Mouse (Mus musculus): ENCODE measurements at regions not wholly inside any gene's neighbourhood (a gene's known extent, or its start where the extent isn't known, plus 50 kb on each side); places are given as distances from the start of the nearest gene placed in this dataset.
A peak's percentile ranks its signal among the peaks of the same experiment; 100 is the strongest.
"Not testable (repeated sequence)": the region's sequence is repeated elsewhere in the genome, so short reads cannot be mapped to it uniquely, and the experiment has no call there.

DNA sequence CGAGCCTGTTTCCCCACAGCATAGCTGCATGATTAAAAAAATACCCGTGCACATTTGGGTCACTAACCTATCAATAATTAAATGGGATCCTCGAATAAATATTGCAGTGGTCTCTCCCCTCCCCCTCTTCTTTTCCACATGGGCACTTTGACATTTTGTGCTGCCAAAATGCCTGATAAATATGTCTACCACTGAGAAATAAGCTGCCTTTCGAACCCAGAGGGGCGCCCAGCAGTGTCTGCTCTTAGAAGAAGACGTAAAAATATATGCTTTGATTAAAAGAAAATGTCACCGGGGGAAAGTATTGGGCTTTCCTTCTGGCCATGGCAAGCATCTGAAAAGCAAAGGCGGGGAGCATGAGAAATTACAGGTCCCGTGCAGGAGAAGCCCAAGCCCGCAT lies 152.6 kb upstream of the Frmd4a start:
- intact Hi-C loops (cut with DNase I) = no loop called here
- no peak for DNase-seq

DNA sequence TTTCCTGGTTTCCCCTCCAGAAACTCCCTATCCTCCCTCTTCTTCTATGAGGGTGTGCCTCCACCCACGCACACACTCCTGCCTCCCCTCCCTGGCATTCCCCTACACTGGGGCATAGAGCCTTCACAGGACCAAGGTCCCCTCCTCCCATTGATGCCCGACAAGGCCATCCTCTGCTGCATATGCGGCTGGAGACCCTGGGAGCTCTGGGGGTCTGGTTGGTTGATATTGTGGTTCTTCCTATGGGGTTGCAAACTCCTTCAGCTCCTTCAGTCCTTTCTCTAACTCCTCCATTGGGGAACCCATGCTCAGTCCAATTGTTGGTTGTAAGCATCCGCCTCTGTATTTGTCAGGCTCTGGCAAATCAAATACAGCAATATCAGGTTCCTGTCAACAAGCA lies 150.8 kb upstream of the Frmd4a start:
- intact Hi-C loops (cut with DNase I); DNase-seq: not testable (repeated sequence)

DNA sequence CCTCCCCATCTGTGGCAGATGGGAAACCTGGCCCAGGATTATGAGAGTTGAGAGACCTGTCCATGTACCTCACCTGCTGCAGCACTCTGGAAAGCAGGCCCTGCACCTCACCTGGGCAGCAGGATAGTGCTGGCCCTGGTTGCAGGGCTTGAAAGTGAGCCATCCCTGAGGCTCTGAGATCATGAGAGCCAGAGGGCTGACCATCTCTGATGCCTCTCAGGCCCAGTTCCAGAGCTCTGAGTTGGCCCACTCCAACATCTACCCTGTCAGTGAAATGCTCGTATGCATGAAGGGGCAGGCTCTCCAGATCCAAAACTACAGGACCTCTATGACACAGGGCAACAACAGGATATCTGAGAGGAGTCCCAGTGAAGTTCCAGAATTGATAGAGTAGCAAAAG lies 147.8 kb upstream of the Frmd4a start:
- DNase-seq = no peak
- intact Hi-C loops (cut with DNase I) = no loop called here

DNA sequence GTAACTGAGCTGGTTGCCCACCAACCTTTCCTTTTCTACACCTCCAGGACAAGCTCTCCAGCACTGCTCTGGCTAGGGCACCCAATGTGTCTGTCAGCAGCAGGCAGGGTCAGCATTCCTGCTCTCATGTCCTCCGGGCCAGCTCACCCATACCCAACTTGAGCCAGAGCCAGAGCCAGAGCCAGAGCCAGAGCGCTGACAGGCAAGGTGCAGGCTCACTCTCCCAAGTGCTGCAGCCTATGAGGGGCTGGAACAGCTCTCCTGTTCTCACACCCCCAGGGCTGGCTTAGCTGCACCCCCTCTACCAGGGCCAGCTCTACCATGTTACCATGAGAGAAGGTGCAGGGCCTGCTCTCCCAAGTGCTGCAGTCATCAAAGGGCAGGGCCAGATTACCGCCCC lies 145.8 kb upstream of the Frmd4a start:
- DNase-seq = peak in 1 of 2 experiments; percentile 3
- intact Hi-C loops (cut with DNase I) = no loop called here

DNA sequence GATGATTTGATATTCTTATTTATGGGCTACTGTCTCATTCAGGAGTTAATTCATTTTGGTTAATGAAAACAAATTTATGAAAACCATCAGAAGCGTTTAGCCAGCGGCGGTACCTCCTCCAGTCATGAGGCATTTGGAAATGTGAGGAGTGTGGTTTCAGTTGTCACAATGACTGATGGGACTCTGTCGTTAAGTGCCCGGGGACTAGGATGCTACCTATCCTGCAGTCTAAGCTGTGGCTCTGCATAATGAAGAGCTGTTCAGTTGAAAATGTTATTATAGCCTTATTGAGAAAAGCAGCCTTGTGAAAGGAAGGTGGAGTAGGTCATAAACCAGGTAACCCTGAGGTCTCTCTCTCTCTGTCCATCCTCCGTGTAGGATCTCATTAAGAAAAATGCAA lies 130.5 kb upstream of the Frmd4a start:
- no peak for DNase-seq
- intact Hi-C loops (cut with DNase I) = no loop called here

DNA sequence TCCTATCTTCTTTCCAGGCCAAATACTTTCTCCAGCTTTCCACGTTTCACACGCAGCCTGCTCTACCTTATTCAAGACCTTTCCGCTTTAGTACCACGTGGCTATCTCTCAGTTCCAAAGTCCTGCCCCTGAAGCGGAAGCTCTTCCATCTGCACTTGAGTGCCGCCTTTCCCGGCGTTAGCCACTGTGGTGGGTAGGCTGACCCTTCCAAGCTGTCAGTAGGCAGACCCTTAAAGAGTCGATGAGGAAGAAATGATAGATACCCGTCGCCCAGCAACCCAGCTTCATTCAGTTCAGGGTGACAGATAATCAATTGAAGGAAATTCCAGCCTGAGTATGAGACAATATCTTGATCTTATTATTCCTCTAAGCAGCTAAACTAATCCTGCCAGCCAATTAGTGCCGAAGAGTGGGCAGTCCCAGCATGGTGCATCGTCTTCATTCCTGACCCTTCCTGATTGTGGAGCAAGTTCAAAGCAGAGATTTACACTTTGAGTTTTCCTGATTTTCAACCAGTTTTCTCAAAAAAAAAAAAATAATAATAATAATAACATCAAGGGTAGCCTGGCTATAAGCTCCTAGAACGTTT lies 129.6 kb upstream of the Frmd4a start:
- intact Hi-C loops (cut with DNase I) = no loop called here

DNA sequence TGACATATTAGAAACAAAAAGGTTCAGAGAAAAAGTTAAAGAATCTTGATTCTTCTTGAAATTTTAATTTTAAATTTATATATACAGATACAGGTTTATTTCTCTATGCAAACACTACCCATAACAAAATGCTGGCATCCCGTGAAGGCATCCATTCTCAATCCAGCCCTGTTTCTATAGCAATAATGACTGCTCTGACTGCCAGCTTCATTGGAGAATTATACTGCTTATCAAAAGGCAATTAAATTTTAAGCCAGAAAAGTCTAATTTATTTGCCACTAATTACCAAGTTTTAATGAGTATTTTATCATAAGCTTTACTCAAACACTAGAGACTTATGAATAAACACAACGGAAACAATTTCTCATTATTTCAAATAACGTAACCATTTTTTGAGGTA lies 128.1 kb upstream of the Frmd4a start:
- no peak for DNase-seq
- intact Hi-C loops (cut with DNase I) = no loop called here

More for the DNA sequence above, 129.6 kb upstream of the Frmd4a start:
- no peak for DNase-seq

DNA sequence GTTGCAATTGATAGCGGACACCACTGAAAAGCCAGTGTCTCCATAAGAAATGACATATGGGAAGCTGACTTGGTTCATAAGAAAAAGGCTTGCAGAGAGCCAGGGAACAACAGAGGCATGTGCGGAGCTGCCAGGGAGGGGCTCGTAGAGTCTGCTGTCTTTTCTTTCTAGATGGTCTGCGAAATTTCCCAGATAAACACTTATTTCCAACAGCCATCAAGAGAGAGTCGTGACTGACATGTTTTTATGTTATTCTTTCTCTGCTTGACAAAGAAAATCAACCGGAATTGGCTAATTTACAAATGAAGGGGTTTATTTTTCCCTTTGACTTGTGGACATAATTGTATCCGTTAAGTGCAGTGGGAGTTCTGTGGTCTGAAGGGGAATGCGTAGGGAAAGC lies 127.1 kb upstream of the Frmd4a start:
- DNase-seq = no peak
- intact Hi-C loops (cut with DNase I) = no loop called here

DNA sequence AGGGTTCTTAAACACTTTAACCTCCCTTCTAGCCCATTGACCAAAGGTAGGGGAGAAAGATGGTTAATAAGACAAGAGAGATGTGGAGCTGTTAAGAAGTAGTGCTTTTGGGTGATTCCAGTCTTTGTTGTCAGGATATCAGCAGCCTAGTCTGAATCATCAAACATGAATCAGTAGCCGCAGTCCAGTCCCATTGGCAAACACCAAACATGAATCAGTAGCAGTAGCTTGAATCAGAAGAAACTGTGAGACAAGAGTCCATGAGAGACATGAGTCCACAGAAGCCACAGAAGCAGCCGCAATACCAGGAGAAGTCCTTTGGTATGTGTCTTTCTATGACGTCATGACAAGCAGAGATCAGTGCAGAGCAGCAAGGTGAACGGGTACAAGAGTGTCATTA lies 110.5 kb upstream of the Frmd4a start:
- DNase-seq = no peak
- intact Hi-C loops (cut with DNase I) = no loop called here

DNA sequence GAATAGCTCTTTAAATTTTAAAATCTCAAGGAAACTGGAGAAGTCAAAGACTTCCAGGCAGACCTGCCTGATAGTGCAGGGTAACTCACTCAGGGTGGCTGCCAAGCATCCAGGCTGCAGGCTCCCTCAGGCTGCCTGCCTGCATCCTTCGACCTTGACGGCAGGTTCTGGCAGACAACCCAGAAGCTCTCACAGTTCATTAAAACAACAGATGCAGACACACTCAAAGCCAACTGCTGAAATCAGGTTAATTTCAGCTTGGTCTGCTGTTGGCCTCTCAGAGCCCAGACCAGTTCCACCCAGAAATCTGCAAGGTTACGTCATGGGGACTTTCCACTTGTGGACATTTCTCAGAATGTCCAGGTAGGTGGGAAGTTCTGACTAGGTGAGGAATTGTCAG lies 109.3 kb upstream of the Frmd4a start:
- intact Hi-C loops (cut with DNase I) = no loop called here
- no peak for DNase-seq

DNA sequence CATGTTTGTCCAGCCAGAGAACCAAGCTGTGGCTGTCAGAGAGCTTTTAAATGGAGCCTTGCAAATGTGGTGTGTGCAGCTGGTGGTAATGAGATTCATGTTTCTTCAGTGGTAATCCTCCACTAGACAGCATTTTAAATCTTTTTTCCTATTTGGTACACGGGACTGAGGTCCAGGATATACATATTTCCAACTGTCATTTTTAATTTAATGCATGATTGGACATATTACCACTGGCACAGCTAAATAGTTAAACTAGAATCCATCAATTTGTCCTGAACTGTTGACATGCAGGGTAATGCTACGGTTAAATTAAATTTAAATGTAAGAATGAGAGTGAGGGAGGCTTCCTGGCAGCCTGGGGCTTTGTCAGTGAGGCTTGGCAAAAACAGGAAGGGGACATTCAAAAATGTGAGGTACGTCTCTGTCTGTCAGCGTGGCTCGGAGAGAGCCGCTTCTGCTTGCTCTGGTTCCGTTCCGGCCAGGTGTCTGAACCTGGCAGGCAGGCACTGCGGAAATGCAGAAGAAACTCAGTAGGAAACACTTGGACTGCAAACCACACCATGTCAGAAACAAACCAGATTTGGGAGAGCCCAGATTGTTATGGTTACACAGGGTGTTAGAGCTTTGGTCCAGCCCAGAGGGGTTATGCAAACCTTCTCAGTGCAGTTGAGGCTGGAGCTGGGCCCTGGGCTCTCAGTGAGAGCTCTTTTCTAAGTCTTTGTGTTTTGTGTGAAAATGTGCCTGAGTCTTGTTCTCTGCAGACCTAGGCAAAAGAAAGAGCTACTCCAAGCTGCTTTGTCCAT lies 107.2 kb upstream of the Frmd4a start:
- no peak for DNase-seq
- intact Hi-C loops (cut with DNase I) = no loop called here

DNA sequence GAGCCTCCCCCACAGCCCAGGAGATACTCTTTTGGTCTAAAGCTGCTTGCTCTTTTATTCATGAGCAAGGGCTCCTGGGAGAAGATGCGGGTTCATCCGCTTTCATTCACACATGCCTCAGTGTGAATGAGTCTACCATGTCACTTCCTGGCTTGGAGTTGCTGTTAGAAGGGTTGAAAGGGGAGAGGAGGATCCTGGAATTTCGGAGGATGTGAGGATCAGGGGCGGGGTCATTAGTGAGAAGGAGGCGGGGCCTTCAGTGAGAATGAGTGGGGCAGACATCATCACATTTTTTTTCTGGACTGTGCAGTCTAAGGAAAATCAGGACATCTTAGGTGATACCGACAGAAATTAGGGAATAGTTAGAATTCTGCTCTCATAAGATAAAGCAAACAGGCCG lies 102.4 kb upstream of the Frmd4a start:
- intact Hi-C loops (cut with DNase I) = no loop called here
- no peak for DNase-seq

DNA sequence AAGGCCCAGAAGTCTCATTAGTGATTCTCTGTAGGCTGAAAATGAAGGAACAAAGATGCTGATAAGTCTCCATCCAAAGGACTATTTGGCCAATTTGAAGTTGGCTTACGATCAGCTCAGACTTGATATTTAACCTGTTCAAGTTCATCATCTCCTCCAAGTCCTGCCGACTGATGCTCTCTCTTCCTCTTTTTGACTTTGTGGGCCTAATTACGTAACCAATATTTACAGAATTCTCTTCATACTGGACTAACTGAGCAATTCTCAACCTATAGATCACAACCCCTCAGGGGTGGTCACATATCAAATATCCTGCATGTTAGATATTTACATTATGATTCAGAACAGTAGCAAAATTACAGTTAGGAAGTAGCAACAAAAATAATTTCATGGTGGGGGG lies 101.2 kb upstream of the Frmd4a start:
- intact Hi-C loops (cut with DNase I) = no loop called here
- DNase-seq = no peak

DNA sequence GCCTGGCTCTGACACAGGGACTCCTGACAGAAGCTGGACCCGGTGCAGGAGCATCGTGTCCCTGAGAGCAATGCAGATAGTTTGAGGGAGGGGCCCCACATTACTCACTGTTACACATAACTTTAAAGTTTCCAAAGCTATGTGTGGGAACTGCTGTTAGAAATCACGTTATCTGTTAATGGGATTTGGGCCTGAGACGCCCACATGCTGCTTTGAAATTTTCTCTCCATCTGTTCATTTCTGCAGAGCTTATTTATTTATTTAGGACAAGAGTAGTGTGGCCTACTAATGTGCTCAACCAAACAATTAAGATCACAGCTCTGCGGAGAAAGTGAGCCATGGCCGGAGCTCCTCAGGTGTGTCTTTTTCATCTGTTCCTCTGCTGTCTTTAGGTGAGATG lies 99.4 kb upstream of the Frmd4a start:
- intact Hi-C loops (cut with DNase I) = no loop called here
- no peak for DNase-seq

DNA sequence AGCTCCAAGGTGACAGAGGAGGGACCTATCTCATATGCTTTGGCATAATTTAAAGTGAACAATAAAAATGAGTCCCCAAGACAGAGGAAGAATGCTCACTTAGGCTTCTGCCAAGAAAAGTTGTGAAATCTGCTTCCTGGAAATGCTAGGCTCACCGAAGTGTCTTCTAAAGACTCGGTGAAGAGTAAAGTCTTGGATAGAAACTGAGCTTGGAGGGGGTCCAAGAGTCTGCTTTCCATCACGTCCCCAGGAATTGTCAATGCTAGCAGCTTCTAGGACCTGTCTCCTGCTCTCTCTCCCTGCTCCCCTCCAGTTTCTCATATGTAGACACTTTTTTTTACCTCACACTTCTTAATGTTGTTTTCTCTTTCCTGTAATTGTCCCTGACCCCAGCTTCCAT lies 97.6 kb upstream of the Frmd4a start:
- intact Hi-C loops (cut with DNase I) = no loop called here

DNA sequence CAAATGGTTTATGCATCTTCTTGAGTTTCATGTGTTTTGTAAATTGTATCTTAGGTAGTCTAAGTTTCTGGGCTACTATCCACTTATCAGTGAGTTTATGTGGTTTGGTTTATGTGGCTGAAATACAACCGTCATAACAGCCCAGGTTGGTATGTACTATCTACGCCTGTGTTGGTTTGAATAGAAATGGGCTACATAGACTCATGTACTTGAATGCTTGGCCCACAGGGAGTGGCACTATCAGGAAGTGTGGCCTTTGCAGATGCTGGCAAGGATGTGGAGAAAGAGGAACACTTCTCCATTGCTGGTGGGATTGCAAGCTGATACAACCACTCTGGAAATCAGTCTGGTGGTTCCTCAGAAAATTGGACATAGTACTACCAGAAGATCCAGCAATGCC lies 96.4 kb upstream of the Frmd4a start:
- DNase-seq; intact Hi-C loops (cut with DNase I): not testable (repeated sequence)

More for the DNA sequence above, 97.6 kb upstream of the Frmd4a start:
- DNase-seq = no peak

DNA sequence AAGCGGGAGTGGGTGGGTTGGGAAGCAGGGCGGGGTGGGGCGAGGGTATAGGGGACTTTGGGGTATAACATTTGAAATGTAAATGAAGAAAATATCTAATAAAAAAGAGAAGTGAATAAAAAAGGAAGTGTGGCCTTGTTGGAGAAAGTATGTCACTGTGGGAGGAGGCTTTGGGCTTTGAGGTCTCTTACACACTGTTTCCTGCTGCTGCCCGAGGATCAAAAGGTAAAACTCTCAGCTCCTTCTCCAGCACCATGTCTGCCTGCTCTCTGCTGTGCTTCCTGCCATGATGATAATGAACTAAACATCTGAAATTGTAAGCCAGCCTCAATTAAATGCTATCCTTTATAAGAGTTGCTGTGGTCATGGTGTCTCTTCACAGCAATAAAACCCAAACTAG lies 94.8 kb upstream of the Frmd4a start:
- DNase-seq = no peak
- intact Hi-C loops (cut with DNase I) = no loop called here

DNA sequence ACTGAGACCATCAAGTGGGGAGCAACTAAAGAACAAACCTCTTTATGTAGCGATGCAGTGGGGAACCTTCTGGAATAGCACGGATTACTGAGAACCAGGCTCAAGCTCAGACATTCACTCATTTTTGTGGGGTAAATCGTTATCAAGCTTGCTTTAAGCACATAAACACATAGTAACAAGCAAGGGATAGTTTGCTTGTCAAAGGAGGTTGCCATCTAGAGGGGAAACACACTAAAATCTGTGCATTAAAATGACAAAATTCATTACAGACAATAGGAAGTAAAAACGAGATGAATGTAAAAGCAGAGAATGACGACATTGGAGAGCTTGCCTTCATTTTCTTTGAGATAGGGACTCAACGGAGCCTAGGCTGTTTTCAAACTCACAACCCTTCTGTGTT lies 92.8 kb upstream of the Frmd4a start:
- intact Hi-C loops (cut with DNase I) = no loop called here
- DNase-seq = no peak

DNA sequence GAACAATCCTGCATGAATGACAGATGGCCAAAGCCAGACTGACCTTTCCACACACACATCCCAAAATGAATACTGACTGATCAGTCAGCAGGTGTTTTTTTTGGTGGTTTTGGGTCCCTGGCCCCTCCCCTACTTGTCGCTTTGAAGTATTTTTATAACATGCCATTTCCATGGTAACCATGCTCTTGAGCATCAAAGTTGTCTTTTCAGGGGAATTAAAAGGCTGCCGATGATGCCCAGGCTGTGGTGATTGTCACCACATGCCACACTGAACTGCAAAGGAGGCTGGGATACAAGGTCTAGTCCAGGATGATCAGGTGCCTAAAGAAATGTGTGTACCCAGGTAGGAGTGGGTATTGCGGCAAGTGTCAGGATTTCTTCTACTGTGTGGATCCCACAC lies 92.3 kb upstream of the Frmd4a start:
- intact Hi-C loops (cut with DNase I) = no loop called here
- no peak for DNase-seq

DNA sequence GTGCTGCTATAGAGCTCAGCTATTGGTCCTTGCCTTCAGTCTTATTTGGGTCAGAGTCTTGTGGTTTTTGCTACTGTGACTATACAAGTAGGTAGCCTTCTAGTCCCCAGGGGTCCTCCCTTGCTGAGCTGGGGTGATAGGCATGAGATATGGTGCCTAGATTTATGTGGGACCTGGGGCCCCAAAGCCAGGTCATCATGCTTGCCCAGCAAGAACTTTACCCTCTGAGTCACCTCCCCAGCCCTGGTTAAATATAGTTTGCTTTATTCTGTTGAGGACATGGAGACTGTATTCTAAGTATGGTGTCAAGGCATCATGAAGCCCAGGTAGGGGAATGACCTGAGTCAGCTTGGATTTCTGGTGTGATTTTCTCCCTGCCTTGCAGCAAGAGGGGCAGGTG lies 91.4 kb upstream of the Frmd4a start:
- intact Hi-C loops (cut with DNase I) = no loop called here
- DNase-seq = no peak

DNA sequence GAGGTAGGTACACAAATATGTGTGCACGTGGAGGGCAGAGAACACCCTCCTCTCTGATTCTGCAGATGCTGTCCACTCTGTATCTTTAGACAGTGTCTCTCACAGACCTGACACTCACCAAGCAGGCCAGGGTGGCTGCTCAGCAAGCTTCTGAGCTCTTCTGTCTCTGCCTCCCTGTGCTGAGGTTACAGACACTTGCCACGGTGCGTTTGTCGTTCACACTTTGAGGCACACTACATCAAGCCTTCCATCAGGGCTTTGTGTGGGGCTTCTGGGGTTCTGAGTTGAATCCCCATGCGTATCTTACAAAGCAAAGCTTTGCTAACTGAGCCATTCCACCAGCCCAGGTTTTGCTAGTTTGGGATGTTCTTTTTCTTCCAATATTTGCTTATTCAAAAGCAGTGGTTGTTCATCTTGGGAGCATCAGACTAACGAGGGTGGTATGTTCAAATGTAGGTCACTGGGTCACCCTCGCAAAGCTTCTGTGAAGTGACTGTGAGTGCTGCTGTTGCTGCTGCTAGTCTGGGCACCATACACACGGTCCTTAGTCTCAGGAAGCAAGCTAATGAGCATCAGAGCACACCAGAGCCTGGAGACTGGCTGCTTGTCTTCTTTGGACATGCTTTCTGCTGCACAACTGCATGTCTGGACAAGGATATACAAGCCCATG lies 90.2 kb upstream of the Frmd4a start:
- no peak for DNase-seq
- intact Hi-C loops (cut with DNase I) = no loop called here

DNA sequence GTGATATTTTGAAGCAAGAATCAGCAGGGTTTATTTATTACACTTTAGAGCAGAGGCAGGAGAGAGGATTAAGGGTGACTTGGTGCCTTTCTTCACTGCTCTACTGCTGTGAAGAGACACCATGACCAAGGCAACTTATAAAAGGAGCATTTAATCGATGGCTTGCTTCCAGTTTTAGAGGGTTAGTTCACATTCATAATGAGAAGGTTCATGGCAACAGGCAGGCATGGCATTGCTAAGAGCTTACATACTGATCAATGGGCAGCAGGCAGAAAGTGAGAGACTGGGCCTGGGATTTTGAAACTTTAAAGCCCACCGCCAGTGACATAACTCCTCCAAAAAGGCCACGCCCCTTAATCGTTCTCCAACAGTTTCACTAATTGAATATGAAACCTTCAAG lies 89.7 kb upstream of the Frmd4a start:
- no peak for DNase-seq
- intact Hi-C loops (cut with DNase I) = no loop called here

Data from heart, postnatal 36 days (tissue).